Mouse (Mus musculus) hindbrain, embryonic 15.5 days (tissue): ENCODE results near the gene Milr1. TPM values are rescaled to one million over a fixed set of nuclear protein-coding genes. Genes with fewer than 3 reads are reported as not detected.

Experiments used
- ATAC-seq: fragments of 200-750 bp; cut with Nextera tagmentation; 2 replicates; pipeline ENCODE4 v1.8.0; 2017; ENCODE audit warnings: low read depth, moderate number of reproducible peaks, moderate TSS enrichment; ENCODE audit not compliant: low FRiP score
- H3K27ac ChIP-seq: fragments of 300-500 bp; sonication (generic); replicated peaks from 2 replicates; pipeline ENCODE4 v1.5.1; 2015; ENCODE audit warnings: mild to moderate bottlenecking, inconsistent platforms
- H3K27me3 ChIP-seq: fragments of 300-500 bp; sonication (generic); 2 replicates; pipeline ENCODE4 v1.6.1; 2015; ENCODE audit warnings: control low read depth, inconsistent platforms
- H3K36me3 ChIP-seq: fragments of 300-500 bp; sonication (generic); 2 replicates; pipeline ENCODE4 v1.6.1; 2015; ENCODE audit warnings: control low read depth, inconsistent platforms
- H3K4me1 ChIP-seq: fragments of 300-500 bp; sonication (generic); replicated peaks from 2 replicates; pipeline ENCODE4 v1.6.1; 2015; ENCODE audit warnings: control low read depth, inconsistent platforms
- H3K4me2 ChIP-seq: fragments of 300-500 bp; sonication (generic); 2 replicates; pipeline ENCODE4 v1.6.1; 2015; ENCODE audit warnings: moderate library complexity, mild to moderate bottlenecking, inconsistent platforms
- H3K4me3 ChIP-seq: fragments of 300-500 bp; sonication (generic); 2 replicates; pipeline ENCODE4 v1.5.1; 2015; ENCODE audit warnings: mild to moderate bottlenecking, inconsistent platforms
- H3K9ac ChIP-seq: fragments of 300-500 bp; sonication (generic); 2 replicates; pipeline ENCODE4 v1.6.1; 2015; ENCODE audit warnings: inconsistent platforms
- H3K9me3 ChIP-seq: fragments of 300-500 bp; sonication (generic); 2 replicates; pipeline ENCODE4 v1.6.1; 2016; ENCODE audit warnings: control low read depth, inconsistent platforms
- WGBS: fragments of 180-500 bp; shearing (Covaris S2); methylation state at CpG from one replicate; pipeline ENCODE4 v1.1.7; 2015; 5-methylcytosine and 5-hydroxymethylcytosine counted together
- polyA plus RNA-seq: library from polyadenylated mRNA; unstranded; fragments of >200 nt; fragmentation: Nextera tagmentation; extraction: Ambion mirVana; gene quantifications from 2 replicates; pipeline ENCODE4 v1.2.1, GENCODE M21; 2015

The Milr1 gene
- 0.70 and 1.5 TPM in 2 replicates for polyA plus RNA-seq

DNA sequence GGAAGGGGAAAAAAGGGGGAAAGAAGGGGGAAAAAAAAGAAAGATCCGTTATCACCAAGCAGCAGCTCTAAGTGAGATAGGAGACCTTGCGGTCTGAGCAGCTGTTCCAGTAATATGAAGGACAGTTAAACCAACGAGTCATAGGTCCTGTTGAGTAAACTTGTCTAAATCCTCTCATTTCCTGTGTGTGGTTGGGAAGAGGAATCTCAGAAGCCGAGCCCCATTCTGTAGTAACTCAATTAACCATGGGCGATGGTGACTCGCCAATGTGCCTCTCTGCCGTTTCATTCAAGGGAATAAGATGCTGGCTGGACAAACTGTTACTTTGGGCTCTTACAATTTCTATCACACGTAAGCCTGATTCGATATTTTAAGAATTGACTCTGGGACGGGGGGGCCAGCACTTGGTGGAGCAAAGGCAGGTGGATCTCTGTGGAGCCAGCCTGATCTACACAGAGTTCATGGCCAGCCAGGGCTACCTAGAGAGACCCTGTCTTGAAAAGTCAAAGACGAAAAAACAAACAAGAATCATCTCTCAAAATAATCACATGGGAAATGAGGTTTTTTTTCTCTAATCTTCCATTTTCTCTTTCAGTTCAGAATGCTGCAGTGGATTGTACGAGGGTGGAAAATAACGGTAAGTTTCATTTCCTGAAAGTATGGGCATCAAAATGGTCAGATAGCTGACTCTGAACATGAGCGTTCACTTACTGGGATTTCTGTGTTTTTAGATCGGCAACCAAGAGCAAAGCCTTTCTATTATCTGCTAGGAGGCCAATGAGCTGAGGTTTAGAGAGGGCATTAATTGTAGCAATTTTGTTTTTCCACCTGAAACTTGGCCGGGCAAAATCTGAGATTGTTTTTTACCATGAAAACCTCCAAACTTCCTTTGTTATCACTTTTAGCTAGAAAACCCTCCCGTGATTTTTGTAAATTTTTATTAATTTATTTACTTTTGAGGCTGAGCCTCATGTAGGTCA lies at the start of gene Milr1:
TSS of gene Milr1 (plus strand) at position 188 of the 980 bp plus-strand sequence.
- no peak within 1 kb of the TSS for H3K4me2 ChIP-seq
- 92% methylated on average over 17 of the region's 17 CpGs for WGBS
- no peaks in the 10 kb centered on the region for H3K36me3 ChIP-seq
- H3K27me3 ChIP-seq = no peaks in the 10 kb centered on the region
- H3K27ac ChIP-seq = no peak within 1 kb of the TSS
- H3K9ac ChIP-seq = no peak within 1 kb of the TSS
- no peak within 1 kb of the TSS for H3K4me3 ChIP-seq
- no peaks in the 10 kb centered on the region for H3K9me3 ChIP-seq
- H3K4me1 ChIP-seq = no peaks in the 10 kb centered on the region
- ATAC-seq = no peak

DNA sequence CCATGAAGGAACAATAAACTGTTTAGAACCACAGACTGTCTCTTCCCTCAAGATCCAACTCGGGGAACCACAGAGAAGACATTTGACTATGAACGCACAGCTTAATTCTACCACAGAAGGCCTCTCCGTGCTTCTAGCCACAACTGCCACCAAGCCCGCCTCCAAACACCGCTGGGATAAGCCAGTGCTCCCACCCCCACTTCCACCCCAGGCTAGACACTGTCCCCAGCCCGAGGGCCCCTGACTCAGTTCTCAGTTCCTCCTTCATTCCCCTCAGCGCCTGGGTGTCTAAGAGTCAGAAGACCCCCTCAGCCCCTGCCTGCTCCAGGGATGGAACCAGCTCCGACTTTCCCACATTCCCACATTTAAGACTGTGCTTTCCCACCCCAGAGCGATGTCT lies 49.4 kb upstream of the Milr1 start:
- Histone ChIP-seq H3K4me3 (no peak overlapping the region), H3K27me3 (no peaks in the 10 kb centered on the region), H3K9ac (no peak overlapping the region), H3K36me3 (no peaks in the 10 kb centered on the region), H3K4me1 (no peaks in the 10 kb centered on the region), H3K27ac (no peak overlapping the region), H3K9me3 (no peaks in the 10 kb centered on the region), H3K4me2 (no peak overlapping the region)
- ATAC-seq = no peak
- 83% methylated on average over 9 of the region's 9 CpGs for WGBS

DNA sequence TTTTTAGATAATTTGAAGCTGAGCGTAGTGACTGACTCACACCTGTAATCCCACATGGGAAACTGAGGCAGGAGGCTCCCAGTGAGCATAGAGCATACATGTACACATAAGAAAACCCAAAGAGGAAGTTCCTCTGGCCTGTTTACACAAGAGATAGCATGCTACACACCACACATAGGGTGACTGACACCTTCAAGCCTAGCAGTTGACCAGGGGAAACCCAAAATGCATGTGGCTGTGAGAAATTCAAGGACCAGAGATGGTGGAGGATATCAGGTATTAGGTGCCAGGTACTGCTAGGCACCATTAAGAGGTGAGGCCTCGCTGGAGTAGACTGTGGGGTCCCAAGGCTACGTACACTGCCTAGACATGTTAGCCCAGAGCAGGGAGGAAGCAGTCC lies 48.4 kb upstream of the Milr1 start:
- H3K27ac ChIP-seq = no peak overlapping the region
- no peaks in the 10 kb centered on the region for H3K9me3 ChIP-seq
- ATAC-seq = no peak
- H3K27me3 ChIP-seq = no peaks in the 10 kb centered on the region
- no peak overlapping the region for H3K4me2 ChIP-seq
- H3K9ac ChIP-seq = no peak overlapping the region
- 88% methylated on average over 3 of the region's 3 CpGs for WGBS
- no peaks in the 10 kb centered on the region for H3K36me3 ChIP-seq
- H3K4me3 ChIP-seq = no peak overlapping the region
- no peaks in the 10 kb centered on the region for H3K4me1 ChIP-seq

- Histone ChIP-seq H3K9ac (no peak overlapping the region), H3K4me2 (no peak overlapping the region), H3K9me3 (no peaks in the 10 kb centered on the region), H3K4me3 (no peak overlapping the region), H3K4me1 (no peaks in the 10 kb centered on the region), H3K27ac (no peak overlapping the region), H3K27me3 (no peaks in the 10 kb centered on the region), H3K36me3 (no peaks in the 10 kb centered on the region)
- 94% methylated on average over 7 of the region's 7 CpGs for WGBS
- ATAC-seq = no peak
Observed at GRCm38 (mm10) chr11:106703931-106704330, 47.1 kb upstream of the Milr1 start.

GRCm38 (mm10) chr11:106704399-106705111 lies 46.5 kb upstream of the Milr1 start:
- Histone ChIP-seq H3K9me3 (no peaks in the 10 kb centered on the region), H3K9ac (no peak overlapping the region), H3K36me3 (no peaks in the 10 kb centered on the region), H3K4me1 (peaks cover 3% of the 10 kb centered on the region), H3K4me3 (no peak overlapping the region), H3K27ac (no peak overlapping the region), H3K27me3 (no peaks in the 10 kb centered on the region), H3K4me2 (no peak overlapping the region)
- ATAC-seq = no peak
- WGBS = 74% methylated on average over 9 of the region's 9 CpGs

DNA sequence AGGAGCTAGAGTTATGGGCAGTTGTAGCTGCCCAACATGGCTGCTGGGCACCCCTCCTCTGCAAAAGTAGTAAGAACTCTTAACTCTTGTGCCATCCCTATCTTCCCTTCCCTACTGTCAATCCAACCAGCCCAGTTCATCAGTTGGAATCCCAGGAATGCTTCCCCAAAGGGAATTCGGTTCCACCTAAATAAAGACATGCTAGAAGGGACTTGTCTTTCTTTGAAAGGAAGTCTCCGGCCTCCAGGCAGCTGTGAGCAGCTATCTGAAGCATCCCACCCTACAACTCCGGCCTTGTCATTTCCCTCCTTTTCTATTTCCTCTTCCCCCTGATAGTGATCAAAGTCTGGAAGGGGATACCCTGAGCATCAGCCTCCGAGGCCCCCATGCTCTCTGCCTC lies 44.8 kb upstream of the Milr1 start:
- no peaks in the 10 kb centered on the region for H3K27me3 ChIP-seq
- WGBS = 47% methylated on average over 4 of the region's 4 CpGs
- H3K9me3 ChIP-seq = no peaks in the 10 kb centered on the region
- peaks cover 6% of the 10 kb centered on the region for H3K4me1 ChIP-seq
- no peak overlapping the region for H3K4me3 ChIP-seq
- H3K27ac ChIP-seq = no peak overlapping the region
- no peak overlapping the region for H3K4me2 ChIP-seq
- H3K36me3 ChIP-seq = no peaks in the 10 kb centered on the region
- no peak for ATAC-seq
- H3K9ac ChIP-seq = no peak overlapping the region

DNA sequence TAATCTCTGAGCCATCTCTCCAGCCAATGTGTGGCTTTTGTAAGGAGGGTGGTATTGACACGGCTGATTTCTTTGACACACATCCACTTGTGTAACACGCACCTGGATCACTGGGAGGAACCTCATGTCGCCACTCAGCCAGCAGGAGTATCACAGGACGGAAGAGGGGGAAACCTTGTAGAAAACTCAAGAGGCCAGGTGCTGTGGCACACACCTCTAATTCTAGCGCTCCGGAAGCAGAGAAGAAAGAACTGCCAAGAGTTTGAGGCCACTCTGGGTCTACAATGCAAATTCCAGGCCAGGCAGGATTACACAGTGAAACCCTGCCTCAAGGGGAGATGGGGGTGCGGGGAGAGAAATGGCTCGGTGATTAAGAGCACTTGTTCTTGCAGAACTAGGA lies 43.9 kb upstream of the Milr1 start:
- Histone ChIP-seq H3K4me2 (no peak overlapping the region), H3K27me3 (no peaks in the 10 kb centered on the region), H3K4me3 (no peak overlapping the region), H3K36me3 (no peaks in the 10 kb centered on the region), H3K27ac (no peak overlapping the region), H3K9ac (no peak overlapping the region), H3K9me3 (no peaks in the 10 kb centered on the region), H3K4me1 (peaks cover 6% of the 10 kb centered on the region)
- ATAC-seq = no peak
- 86% methylated on average over 8 of the region's 8 CpGs for WGBS

DNA sequence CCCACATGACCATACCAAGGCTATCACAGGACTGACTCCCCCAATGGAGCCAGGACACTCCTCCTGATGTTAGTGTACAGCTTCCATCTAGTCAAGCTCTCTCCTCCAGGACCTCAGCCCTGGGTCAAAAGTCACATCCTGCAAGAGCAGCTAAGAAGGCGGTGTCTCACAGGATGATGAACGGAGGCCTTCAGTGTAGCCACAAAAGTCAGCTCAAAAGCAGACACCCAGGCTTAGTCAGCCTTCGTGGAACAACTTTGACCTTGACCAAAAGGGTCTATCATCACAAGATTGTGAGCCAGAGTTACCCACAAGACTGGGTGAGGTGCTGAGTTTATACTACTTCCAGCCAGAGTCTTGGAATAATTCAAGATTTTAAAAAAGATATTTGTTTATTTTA lies 43.2 kb upstream of the Milr1 start:
- peaks cover 6% of the 10 kb centered on the region for H3K4me1 ChIP-seq
- H3K4me3 ChIP-seq = no peak overlapping the region
- no peak overlapping the region for H3K4me2 ChIP-seq
- H3K9me3 ChIP-seq = no peaks in the 10 kb centered on the region
- H3K27me3 ChIP-seq = no peaks in the 10 kb centered on the region
- no peaks in the 10 kb centered on the region for H3K36me3 ChIP-seq
- no peak for ATAC-seq
- no peak overlapping the region for H3K9ac ChIP-seq
- WGBS = 84% methylated on average over 3 of the region's 3 CpGs
- no peak overlapping the region for H3K27ac ChIP-seq

DNA sequence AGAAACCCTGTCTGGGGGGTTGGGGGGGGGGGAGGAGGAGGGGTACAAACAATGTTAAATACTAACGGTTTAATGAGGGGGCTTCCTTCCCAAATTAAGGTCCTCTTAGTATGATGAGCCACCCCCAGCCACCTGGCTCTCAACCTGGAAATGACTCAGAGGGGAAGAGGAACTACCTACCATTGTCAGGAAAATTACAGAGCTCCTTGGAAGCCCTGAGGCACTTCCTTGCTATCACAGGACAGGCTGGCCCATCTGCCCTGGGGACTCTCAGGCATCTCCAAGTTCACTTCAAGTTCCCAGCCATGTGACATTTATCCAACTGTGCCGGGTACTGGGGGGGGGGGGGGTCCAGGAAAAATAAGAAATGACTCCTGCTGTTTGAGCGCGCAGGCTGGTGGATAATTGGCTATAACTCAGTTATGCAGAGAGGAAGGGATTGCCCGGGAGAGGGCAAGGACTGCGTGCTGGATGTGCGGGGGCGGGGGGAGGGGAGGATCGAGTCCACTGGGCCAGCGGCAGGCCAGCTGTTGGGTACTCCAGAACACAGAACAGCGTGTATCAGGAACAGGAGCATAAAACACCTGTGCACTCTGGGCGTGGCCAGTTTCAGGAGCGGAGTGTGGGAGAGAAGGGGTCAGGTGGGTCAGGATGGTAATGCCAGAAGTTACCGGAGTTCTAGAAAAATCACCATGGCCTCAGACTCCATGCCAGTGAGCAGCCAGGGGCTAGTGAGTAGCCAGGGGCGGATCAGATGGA lies 41.6 kb upstream of the Milr1 start:
- ATAC-seq = no peak; the same call in 1 of the 2 replicates
- Histone ChIP-seq H3K36me3 (no peaks in the 10 kb centered on the region), H3K4me1 (peaks cover 6% of the 10 kb centered on the region), H3K27ac (no peak overlapping the region), H3K4me3 (no peak overlapping the region), H3K9ac (no peak overlapping the region), H3K4me2 (peak overlapping the region; percentile 28), H3K9me3 (no peaks in the 10 kb centered on the region), H3K27me3 (no peaks in the 10 kb centered on the region)
- WGBS = 36% methylated on average over 15 of the region's 15 CpGs

GRCm38 (mm10) chr11:106710789-106711188 lies 40.2 kb upstream of the Milr1 start:
- H3K27ac ChIP-seq = no peak overlapping the region
- no peak overlapping the region for H3K4me3 ChIP-seq
- H3K27me3 ChIP-seq = no peaks in the 10 kb centered on the region
- WGBS = 78% methylated on average over 5 of the region's 5 CpGs
- H3K9me3 ChIP-seq = no peaks in the 10 kb centered on the region
- H3K4me2 ChIP-seq = no peak overlapping the region
- H3K9ac ChIP-seq = no peak overlapping the region
- no peak for ATAC-seq
- H3K36me3 ChIP-seq = no peaks in the 10 kb centered on the region
- peaks cover 6% of the 10 kb centered on the region for H3K4me1 ChIP-seq

DNA sequence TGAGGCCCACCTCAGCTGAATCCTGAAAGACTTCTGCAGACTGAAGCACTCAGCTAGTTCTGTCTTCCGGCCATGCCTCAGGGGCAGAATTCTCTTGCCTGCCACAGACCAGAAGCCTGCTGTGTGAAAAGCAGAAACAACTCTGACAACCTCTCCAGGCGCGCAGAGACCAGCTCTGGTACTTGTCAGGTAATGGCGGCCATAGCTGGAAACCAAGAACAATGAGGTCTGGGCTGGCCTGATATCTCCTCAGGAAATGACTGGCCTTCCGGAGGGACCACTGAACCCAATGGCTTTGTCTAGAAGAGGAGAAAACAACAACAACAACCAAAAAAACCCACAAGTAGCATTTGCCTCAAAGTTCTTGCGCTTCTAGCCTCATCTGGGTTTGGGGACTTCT lies 36.0 kb upstream of the Milr1 start:
- Histone ChIP-seq H3K4me3 (no peak overlapping the region), H3K27ac (0 out of 2 replicates have a peak overlapping the region, but pooled peaks have one; percentile 27), H3K9ac (no peak overlapping the region), H3K27me3 (no peaks in the 10 kb centered on the region), H3K4me1 (no peaks in the 10 kb centered on the region), H3K36me3 (no peaks in the 10 kb centered on the region), H3K4me2 (no peak overlapping the region), H3K9me3 (no peaks in the 10 kb centered on the region)
- WGBS = 90% methylated on average over 6 of the region's 6 CpGs
- no peak for ATAC-seq

GRCm38 (mm10) chr11:106716568-106716967 lies 34.5 kb upstream of the Milr1 start:
- no peak overlapping the region for H3K4me2 ChIP-seq
- no peak for ATAC-seq
- H3K27ac ChIP-seq = no peak overlapping the region
- 86% methylated on average over 5 of the region's 5 CpGs for WGBS
- no peak overlapping the region for H3K9ac ChIP-seq
- H3K27me3 ChIP-seq = no peaks in the 10 kb centered on the region
- H3K4me3 ChIP-seq = no peak overlapping the region
- no peaks in the 10 kb centered on the region for H3K36me3 ChIP-seq
- H3K9me3 ChIP-seq = no peaks in the 10 kb centered on the region
- H3K4me1 ChIP-seq = no peaks in the 10 kb centered on the region
